Mouse (Mus musculus): Measurements from ENCODE around the gene Spaca5.

The Spaca5 gene

GRCm38 (mm10) chrX:21068106-21068505, at the start of gene Spaca5:
Spaca5 (plus strand) TSS chrX:21068406.
- no peak for DNase-seq (ENCODE audit: low read depth, low spot score)

- peak; percentile 3 for DNase-seq (ENCODE audit: low read depth, low spot score)
Observed at GRCm38 (mm10) chrX:21061460-21061859, 6.7 kb upstream of the Spaca5 start.

GRCm38 (mm10) chrX:21061866-21062543, 6.2 kb upstream of the Spaca5 start, which contains the start of gene Zfp182:
Zfp182 (minus strand) TSS chrX:21062316.
- peak; percentile 91 for DNase-seq (ENCODE audit: low read depth, low spot score)

- no peak for DNase-seq (ENCODE audit: low read depth, low spot score)
Observed at GRCm38 (mm10) chrX:21062544-21062890, 5.7 kb upstream of the Spaca5 start.

- DNase-seq (ENCODE audit: low read depth, low spot score), result no peak
Observed at GRCm38 (mm10) chrX:21088645-21088982, 20.4 kb downstream of the Spaca5 start.

- peak; percentile 60 for DNase-seq (ENCODE audit: low read depth, low spot score)
Observed at GRCm38 (mm10) chrX:21088983-21089866, 21.0 kb downstream of the Spaca5 start, which contains the start of gene Zfp300. Zfp300 (minus strand) TSS chrX:21089527.

GRCm38 (mm10) chrX:21089867-21090239, 21.6 kb downstream of the Spaca5 start:
- DNase-seq (ENCODE audit: low read depth, low spot score), result no peak

DNA sequence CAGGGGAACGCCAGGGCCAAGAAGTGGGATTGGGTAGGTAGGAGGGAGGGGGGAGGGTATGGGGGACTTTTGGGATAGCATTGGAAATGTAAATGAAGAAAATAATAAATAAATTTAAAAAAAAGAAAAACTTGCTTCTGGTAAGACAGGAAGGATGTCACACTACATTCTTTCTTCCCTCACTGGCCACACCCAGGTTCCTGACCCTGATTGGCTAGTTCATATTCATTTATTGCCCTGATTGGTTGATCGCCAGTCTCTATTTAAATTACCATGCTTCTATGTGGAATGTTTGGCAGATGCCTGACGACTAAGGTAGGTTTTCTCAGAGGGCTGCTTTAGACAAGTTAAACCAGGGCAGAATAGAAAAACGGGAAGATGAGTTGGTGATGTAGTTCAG, 47.3 kb downstream of the Spaca5 start, which contains the start of gene Ssxa1:
TSS of gene Ssxa1 (plus strand) at position 301 of the 400 bp plus-strand sequence.
- DNase-seq (ENCODE audit: low read depth, low spot score), result no peak

All from ES-CJ7 (cell line).